Mouse (Mus musculus): ENCODE measurements around the gene 4930524J08Rik.

Gene 4930524J08Rik

GRCm38 (mm10) chr5:100005431-100005830, 26.6 kb downstream of the 4930524J08Rik start:
- no peak for DNase-seq (ENCODE audit: low spot score)

DNA sequence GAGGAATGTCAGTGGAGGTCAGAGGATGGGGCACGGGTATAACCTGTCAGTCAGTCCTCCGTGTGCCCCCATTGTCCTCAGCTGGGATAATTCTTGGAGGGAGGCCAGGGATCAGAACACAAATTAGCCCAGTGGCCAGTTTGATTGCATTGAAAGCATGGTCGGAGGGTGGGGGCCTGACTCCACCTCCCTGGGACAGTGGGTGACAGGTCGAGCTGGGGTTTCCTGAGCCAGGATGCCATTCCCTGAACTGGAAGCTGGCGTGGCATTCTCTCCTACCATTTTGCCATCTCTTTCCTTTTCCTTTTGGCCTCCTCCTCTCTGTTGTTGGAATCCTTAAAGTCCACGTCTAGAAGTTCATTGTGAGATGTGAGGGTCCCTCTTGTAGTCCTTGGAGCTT, 27.0 kb downstream of the 4930524J08Rik start:
- DNase-seq (ENCODE audit: low spot score), result no peak

GRCm38 (mm10) chr5:100006324-100007039, 27.6 kb downstream of the 4930524J08Rik start:
- no peak for DNase-seq (ENCODE audit: low spot score)

- DNase-seq (ENCODE audit: low spot score), result no peak
Observed at GRCm38 (mm10) chr5:100007040-100007375, 28.1 kb downstream of the 4930524J08Rik start.

DNA sequence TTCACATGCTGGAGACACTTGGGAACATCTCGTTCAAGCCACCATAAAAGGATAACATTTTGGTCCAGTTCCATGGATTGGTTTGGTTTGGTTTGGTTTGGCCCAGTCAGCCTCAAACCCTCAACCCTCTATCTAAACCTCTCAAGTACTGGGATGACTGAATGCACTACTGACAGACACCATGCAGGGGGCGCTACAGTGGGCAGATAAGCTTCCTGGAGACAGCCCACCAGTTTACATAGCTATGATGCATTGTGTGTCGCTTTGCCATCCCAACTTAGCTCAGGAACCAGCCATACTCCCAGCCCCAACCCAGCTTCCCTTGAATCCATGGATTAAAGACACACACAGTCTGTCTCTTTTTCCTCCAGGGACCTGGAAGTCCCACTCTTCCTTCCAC, 29.6 kb downstream of the 4930524J08Rik start:
- no peak for DNase-seq (ENCODE audit: low spot score)

DNA sequence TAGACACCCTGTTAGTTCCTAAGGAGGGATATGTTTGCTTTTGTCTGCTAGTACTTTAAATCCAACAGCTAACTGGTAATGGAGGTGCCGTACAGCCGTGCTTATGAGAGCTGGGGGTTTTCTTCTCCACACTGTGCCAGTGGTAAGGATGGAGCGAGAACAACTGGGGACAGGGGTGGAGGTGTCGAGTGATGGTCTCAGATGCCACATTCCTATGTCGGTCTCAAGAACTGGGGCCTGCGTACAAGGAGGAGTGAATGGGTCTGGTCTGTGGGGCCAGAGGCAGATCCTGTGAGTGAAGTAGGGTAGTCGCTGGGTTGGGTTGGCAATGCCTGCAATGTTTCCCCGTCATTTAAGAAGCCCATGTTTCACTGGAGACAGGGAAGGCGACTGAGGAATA, 33.7 kb downstream of the 4930524J08Rik start:
- no peak for DNase-seq (ENCODE audit: low spot score)

- DNase-seq (ENCODE audit: low spot score), result no peak
Observed at GRCm38 (mm10) chr5:100020089-100020488, 41.2 kb downstream of the 4930524J08Rik start.

DNA sequence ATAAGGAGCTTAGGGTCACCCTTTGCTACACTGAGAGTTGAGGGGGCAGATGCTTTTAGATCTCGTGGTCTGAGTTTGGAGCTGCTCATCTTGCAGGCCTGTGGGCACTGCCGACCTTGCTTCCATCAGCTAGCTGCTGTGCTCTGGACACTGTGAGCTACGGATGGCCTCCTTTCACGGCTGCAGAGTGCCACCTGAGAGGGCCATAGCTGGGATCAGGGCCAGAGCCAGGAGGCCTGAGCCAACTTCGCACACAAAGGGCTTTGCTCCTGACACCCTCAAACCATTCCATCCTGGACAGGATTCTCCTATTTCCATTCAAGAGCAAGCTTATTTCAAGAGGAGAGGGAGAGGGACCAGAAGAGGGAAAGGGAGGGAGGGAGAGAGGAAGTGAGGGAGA, 45.5 kb downstream of the 4930524J08Rik start:
- DNase-seq (ENCODE audit: low spot score), result no peak

DNA sequence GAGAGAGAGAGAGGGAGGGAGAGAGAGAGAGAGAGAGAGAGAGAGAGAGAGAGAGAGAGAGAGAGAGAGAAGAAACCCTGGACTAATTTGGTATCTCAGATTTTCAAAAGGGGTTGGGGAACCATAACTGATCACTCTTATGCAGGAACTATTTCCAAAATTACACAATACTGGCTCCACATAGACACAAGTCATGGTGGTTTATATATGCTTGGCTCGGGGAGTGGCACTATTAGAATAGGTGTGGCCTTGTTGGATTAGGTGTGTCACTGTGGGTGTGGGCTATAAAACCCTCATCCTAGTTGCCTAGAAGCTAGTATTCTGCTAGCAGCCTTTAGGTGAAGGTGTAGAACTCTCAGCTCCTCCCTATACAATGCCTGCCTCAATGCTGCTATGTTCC, 46.0 kb downstream of the 4930524J08Rik start:
- DNase-seq (ENCODE audit: low spot score), result no peak

All from testis, postnatal 14 days (tissue).